Mouse (Mus musculus) heart, adult 18-20 months (tissue): ENCODE data around the gene Gm20662. TPM values are rescaled to one million over a fixed set of nuclear protein-coding genes. Genes with fewer than 3 reads are reported as not detected.

Source experiments
- DNase-seq, 2 experiments: peaks; one replicate each; pipeline ENCODE4 v3.0.0; 2021 to 2022; ENCODE audit warnings: mixed read lengths in 1 of 2
- total RNA-seq, 2 experiments: library from RNA; stranded (reverse); gene quantifications; 2 replicates each; pipeline ENCODE4 v1.2.3; 2021

The Gm20662 gene
- total RNA-seq, 2 experiments from 2014 or later: 1.1 to 1.4 TPM

GRCm38 (mm10) chr9:107975399-107976386 is 20.5 kb upstream of the Gm20662 start, which contains the start of gene Uba7:
TSS of gene Uba7 (plus strand) at chr9:107975505.
- peak; percentile 74 to 84 for DNase-seq

- no peak for DNase-seq
These were observed 17.3 kb upstream of the Gm20662 start for GRCm38 (mm10) chr9:107978815-107979214.

GRCm38 (mm10) chr9:107981684-107982605 is 14.2 kb upstream of the Gm20662 start:
- DNase-seq: peak in 1 of 2 experiments; percentile 40

- peak; percentile 81 to 94 for DNase-seq
These were observed 13.3 kb upstream of the Gm20662 start, which contains the start of gene Gm20661 for GRCm38 (mm10) chr9:107982681-107983346. TSS of gene Gm20661 (plus strand) at chr9:107983058.

GRCm38 (mm10) chr9:107983421-107983890 is 12.7 kb upstream of the Gm20662 start:
- peak; percentile 90 to 96 for DNase-seq

- peak; percentile 27 to 51 for DNase-seq
These were observed 11.9 kb upstream of the Gm20662 start for GRCm38 (mm10) chr9:107984052-107984753.

- peak in 1 of 2 experiments; percentile 50 for DNase-seq
These were observed 11.4 kb upstream of the Gm20662 start for GRCm38 (mm10) chr9:107984754-107985055.

- peak; percentile 93 to 95 for DNase-seq
These were observed 10.7 kb upstream of the Gm20662 start, which contains the start of gene Inka1 for GRCm38 (mm10) chr9:107985131-107986119. TSS of gene Inka1 (minus strand) at chr9:107985879.

GRCm38 (mm10) chr9:107986376-107986775 is 9.8 kb upstream of the Gm20662 start:
- DNase-seq: peak; percentile 90 to 91

- peak in 1 of 2 experiments; percentile 28 for DNase-seq
These were observed 8.2 kb upstream of the Gm20662 start for GRCm38 (mm10) chr9:107987950-107988349.

- DNase-seq: no peak
These were observed 4.0 kb upstream of the Gm20662 start, which contains the start of gene Cdhr4 for GRCm38 (mm10) chr9:107992197-107992596. TSS of gene Cdhr4 (plus strand) at chr9:107992497.

GRCm38 (mm10) chr9:107993013-107993412 is 3.1 kb upstream of the Gm20662 start:
- no peak for DNase-seq

GRCm38 (mm10) chr9:107994464-107994863 is 1.7 kb upstream of the Gm20662 start:
- DNase-seq: no peak

- no peak for DNase-seq
These were observed 636 bp upstream of the Gm20662 start for GRCm38 (mm10) chr9:107995513-107995912.

- DNase-seq: peak; percentile 100
These were observed 6.0 kb downstream of the Gm20662 start, which contains the start of gene Ip6k1 for GRCm38 (mm10) chr9:108001922-108002770. TSS of gene Ip6k1 (plus strand) at chr9:108002501.

- no peak for DNase-seq
These were observed 6.8 kb downstream of the Gm20662 start for GRCm38 (mm10) chr9:108002778-108003530.

GRCm38 (mm10) chr9:108003531-108003890 is 7.4 kb downstream of the Gm20662 start:
- DNase-seq: peak in 1 of 2 experiments; percentile 49

GRCm38 (mm10) chr9:108008041-108008440 is 11.9 kb downstream of the Gm20662 start:
- DNase-seq: no peak
